Mouse (Mus musculus): ENCODE data around the gene Actl7a. TPM values are rescaled to one million over a fixed set of nuclear protein-coding genes. Genes with fewer than 3 reads are reported as not detected.

Gene Actl7a
- total and polyA plus RNA-seq, 3 experiments: 0.11 to 0.15 TPM; not detected in 1

DNA sequence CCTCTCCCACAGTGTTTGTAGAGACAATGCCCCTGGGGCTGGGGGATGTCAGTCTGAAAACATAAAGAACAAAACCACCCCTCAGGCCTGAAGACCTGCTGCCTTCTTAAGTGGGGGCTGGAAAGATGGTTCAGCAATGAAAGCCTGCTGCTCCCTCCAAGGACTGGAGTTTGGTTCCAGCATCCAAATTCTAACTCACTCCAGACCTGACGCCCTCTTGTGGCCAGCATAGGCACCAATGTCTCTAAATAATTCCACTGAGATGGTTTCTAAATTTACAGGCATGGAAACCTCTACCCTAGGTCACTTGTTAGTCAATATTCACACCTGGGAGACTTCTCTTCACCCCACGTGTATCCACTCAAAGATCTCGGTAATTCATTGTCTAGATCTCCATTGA lies 21.7 kb upstream of the Actl7a start:
- TF ChIP-seq RAD21 (IDR thresholded peaks at IDR 0.05; ENCODE audit: low read depth, low read length): peak; percentile 12
- TF ChIP-seq POLR2A (IDR thresholded peaks at IDR 0.05; ENCODE audit: control insufficient read depth in 1 of 2, insufficient read depth in 1 of 2, low read depth in 1 of 2, low read length in 2 of 2, poor library complexity in 1 of 2): no peak
- TF ChIP-seq SMC3 (IDR thresholded peaks at IDR 0.05; ENCODE audit: low read depth, low read length): peak; percentile 53
- TF ChIP-seq CTCF (IDR thresholded peaks at IDR 0.05 in 2 of 3, conservative IDR thresholded peaks at IDR 0.05 in 1 of 3; ENCODE audit: control insufficient read depth in 1 of 3, insufficient read depth in 1 of 3, low read depth in 2 of 3, low read length in 3 of 3, poor library complexity in 1 of 3, severe bottlenecking in 1 of 3): peak; percentile 58 to 68 (median 68)
- Histone ChIP-seq H3K27ac (ENCODE audit: control insufficient read depth, low read depth, low read length) (no peak overlapping the region), H3K4me1 (ENCODE audit: control insufficient read depth in 1 of 2, insufficient read depth in 2 of 2, low read length in 2 of 2) (no peaks in the 10 kb centered on the region), H3K36me3 (ENCODE audit: control insufficient read depth in 1 of 2, insufficient read depth in 2 of 2, low read length in 2 of 2) (no peaks in the 10 kb centered on the region), H3K4me3 (ENCODE audit: control insufficient read depth in 1 of 2, insufficient read depth in 1 of 2, low read depth in 2 of 2, low read length in 2 of 2) (no peak overlapping the region), H3K79me2 (ENCODE audit: control insufficient read depth, insufficient read depth, low read length, poor library complexity) (no peaks in the 10 kb centered on the region), H3K27me3 (ENCODE audit: control insufficient read depth in 1 of 2, insufficient read depth in 2 of 2, low read length in 2 of 2) (no peaks in the 10 kb centered on the region; a peak in 1 of 4 replicates), H3K9me3 (replicated peaks; ENCODE audit: insufficient read depth, low read length) (no peaks in the 10 kb centered on the region), H3K9ac (ENCODE audit: control insufficient read depth, low read depth, low read length, poor library complexity, severe bottlenecking) (no peak overlapping the region)
- DNase-seq (ENCODE audit: low read depth, low spot score): peak; percentile 49

DNA sequence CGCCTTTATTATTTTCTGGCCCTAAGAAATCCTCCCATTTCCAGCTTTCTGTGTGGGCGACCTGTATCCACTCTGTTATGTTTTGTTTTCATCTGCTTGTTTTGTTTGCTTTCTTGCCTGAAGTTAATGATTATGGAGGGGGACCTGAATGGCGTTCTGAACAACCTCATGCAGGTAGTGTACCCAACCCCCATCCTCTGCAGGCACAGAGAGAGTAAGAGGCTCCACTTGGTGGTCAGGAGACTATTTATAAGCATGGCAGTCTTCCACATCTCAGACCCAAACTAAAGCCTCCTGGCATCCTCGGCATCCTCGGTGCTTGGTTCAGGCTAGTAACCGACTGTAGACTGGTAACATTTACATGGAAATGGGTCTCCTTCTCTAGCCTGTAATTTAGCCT lies 20.9 kb upstream of the Actl7a start:
- Histone ChIP-seq H3K79me2 (ENCODE audit: control insufficient read depth, insufficient read depth, low read length, poor library complexity) (no peaks in the 10 kb centered on the region), H3K27me3 (ENCODE audit: control insufficient read depth in 1 of 2, insufficient read depth in 2 of 2, low read length in 2 of 2) (no peaks in the 10 kb centered on the region; a peak in 1 of 4 replicates), H3K4me3 (ENCODE audit: control insufficient read depth in 1 of 2, insufficient read depth in 1 of 2, low read depth in 2 of 2, low read length in 2 of 2) (no peak overlapping the region), H3K27ac (ENCODE audit: control insufficient read depth, low read depth, low read length) (no peak overlapping the region), H3K4me1 (ENCODE audit: control insufficient read depth in 1 of 2, insufficient read depth in 2 of 2, low read length in 2 of 2) (no peaks in the 10 kb centered on the region), H3K9ac (ENCODE audit: control insufficient read depth, low read depth, low read length, poor library complexity, severe bottlenecking) (no peak overlapping the region), H3K9me3 (replicated peaks; ENCODE audit: insufficient read depth, low read length) (no peaks in the 10 kb centered on the region), H3K36me3 (ENCODE audit: control insufficient read depth in 1 of 2, insufficient read depth in 2 of 2, low read length in 2 of 2) (no peaks in the 10 kb centered on the region)
- TF ChIP-seq RCOR1 (IDR thresholded peaks at IDR 0.05; ENCODE audit: low read depth, low read length): no peak
- no peak for TF ChIP-seq RAD21 (IDR thresholded peaks at IDR 0.05; ENCODE audit: low read depth, low read length)
- TF ChIP-seq USF1 (IDR thresholded peaks at IDR 0.05; ENCODE audit: low read depth, low read length): no peak
- TF ChIP-seq GABPA (IDR thresholded peaks at IDR 0.05; ENCODE audit: low read depth, low read length): no peak
- no peak for TF ChIP-seq MAZ (IDR thresholded peaks at IDR 0.05; ENCODE audit: low read depth, low read length)
- no peak for TF ChIP-seq KAT2A (conservative IDR thresholded peaks at IDR 0.05; ENCODE audit: low read depth, low read length)
- TF ChIP-seq POLR2AphosphoS5 (IDR thresholded peaks at IDR 0.05; ENCODE audit: borderline replicate concordance, low read depth, low read length): no peak
- no peak for TF ChIP-seq USF2 (IDR thresholded peaks at IDR 0.05; ENCODE audit: borderline replicate concordance in 1 of 2, insufficient read depth in 1 of 2, low read depth in 1 of 2, low read length in 2 of 2)
- TF ChIP-seq HCFC1 (IDR thresholded peaks at IDR 0.05; ENCODE audit: low read depth, low read length): no peak
- no peak for TF ChIP-seq MEF2A (IDR thresholded peaks at IDR 0.05; ENCODE audit: extremely low read depth, insufficient replicate concordance, low read depth, low read length, poor library complexity, severe bottlenecking)
- no peak for TF ChIP-seq TBP (IDR thresholded peaks at IDR 0.05; ENCODE audit: low read depth, low read length)
- no peak for TF ChIP-seq SMC3 (IDR thresholded peaks at IDR 0.05; ENCODE audit: low read depth, low read length)
- no peak for TF ChIP-seq MAFK (IDR thresholded peaks at IDR 0.05; ENCODE audit: borderline replicate concordance, low read depth, low read length)
- TF ChIP-seq ZC3H11A (IDR thresholded peaks at IDR 0.05; ENCODE audit: low read depth, low read length): no peak
- no peak for DNase-seq (ENCODE audit: low read depth, low spot score)
